Mouse (Mus musculus) ES-E14 (cell line): ENCODE measurements around the gene H13. TPM values are rescaled to one million over a fixed set of nuclear protein-coding genes. Genes with fewer than 3 reads are reported as not detected.

Experiments
- DNase-seq: peaks from one replicate; pipeline ENCODE4 v3.0.0-alpha.2; 2013; ENCODE audit warnings: low read depth, low spot score
- H3K27ac ChIP-seq: 2 replicates; pipeline ENCODE4 v1.5.1; 2012; ENCODE audit warnings: low read depth, mild to moderate bottlenecking, low read length, moderate library complexity, mixed read lengths; ENCODE audit not compliant: poor library complexity, insufficient read depth, severe bottlenecking
- H3K36me3 ChIP-seq: 2 replicates; pipeline ENCODE4 v1.6.1; 2012; ENCODE audit warnings: mild to moderate bottlenecking, low read length, moderate library complexity, mixed read lengths; ENCODE audit not compliant: control insufficient read depth, poor library complexity, insufficient read depth, severe bottlenecking
- H3K4me1 ChIP-seq, 2 experiments: fragments of 150-350 bp in 1 of 2; sonication (generic) in 1 of 2; 2 replicates each; pipeline ENCODE4 v1.6.1; 2012; ENCODE audit warnings: low read length in 2 of 2, mild to moderate bottlenecking in 1 of 2, mixed read lengths in 1 of 2; ENCODE audit not compliant: control insufficient read depth in 2 of 2, insufficient read depth in 2 of 2, poor library complexity in 1 of 2
- H3K4me3 ChIP-seq, 2 experiments: fragments of 150-350 bp in 1 of 2; sonication (generic) in 1 of 2; 2 replicates each; pipeline ENCODE4 v1.5.1; 2012; ENCODE audit warnings: low read length in 2 of 2, low read depth in 1 of 2, mild to moderate bottlenecking in 1 of 2, mixed read lengths in 1 of 2; ENCODE audit not compliant: insufficient read depth in 1 of 2, poor library complexity in 1 of 2, severe bottlenecking in 1 of 2
- H3K9ac ChIP-seq: 2 replicates; pipeline ENCODE4 v1.6.1; 2012; ENCODE audit warnings: low read depth, mild to moderate bottlenecking, low read length, mixed read lengths; ENCODE audit not compliant: poor library complexity, insufficient read depth, severe bottlenecking
- H3K9me3 ChIP-seq: fragments of 150-350 bp; sonication (generic); 2 replicates; pipeline ENCODE4 v1.6.1; 2012; ENCODE audit warnings: low read depth, mild to moderate bottlenecking, low read length; ENCODE audit not compliant: control insufficient read depth, insufficient read depth
- CHD2 ChIP-seq: IDR thresholded peaks from 2 replicates; pipeline ENCODE4 v1.6.1; 2014; ENCODE audit warnings: mild to moderate bottlenecking, low read depth, low read length, inconsistent platforms
- HCFC1 ChIP-seq: IDR thresholded peaks from 2 replicates; pipeline ENCODE4 v1.6.1; 2012; ENCODE audit warnings: low read length, inconsistent platforms, borderline replicate concordance; ENCODE audit not compliant: insufficient read depth
- MAFK ChIP-seq: IDR thresholded peaks from 2 replicates; pipeline ENCODE4 v1.6.1; 2014; ENCODE audit warnings: mild to moderate bottlenecking, low read depth, low read length, inconsistent platforms; ENCODE audit not compliant: insufficient read depth
- ZC3H11A ChIP-seq: IDR thresholded peaks from 2 replicates; pipeline ENCODE4 v1.6.1; 2012; ENCODE audit warnings: low read depth, mild to moderate bottlenecking, inconsistent platforms, low read length, borderline replicate concordance
- ZNF384 ChIP-seq: IDR thresholded peaks from 2 replicates; pipeline ENCODE4 v1.6.1; 2012; ENCODE audit warnings: low read depth, low read length, inconsistent platforms
- in situ Hi-C, 2 experiments: fragments of 600-800 bp; cut with MboI; formaldehyde crosslinking; loops; one replicate each; pipeline ENCODE4 v1.15.1; 2025; ENCODE audit warnings: low sequenced_read_pairs in 2 of 2, inconsistent platforms in 1 of 2; ENCODE audit not compliant: unreplicated experiment in 2 of 2
- total RNA-seq: library from RNA; depleted of rRNA; stranded (reverse); fragments of 300-350 nt; gene quantifications from 2 replicates; pipeline ENCODE4 v1.2.3, GENCODE M21; 2012; rRNA removed

Gene H13
- total RNA-seq: 55.0 and 91.6 TPM in 2 replicates

DNA sequence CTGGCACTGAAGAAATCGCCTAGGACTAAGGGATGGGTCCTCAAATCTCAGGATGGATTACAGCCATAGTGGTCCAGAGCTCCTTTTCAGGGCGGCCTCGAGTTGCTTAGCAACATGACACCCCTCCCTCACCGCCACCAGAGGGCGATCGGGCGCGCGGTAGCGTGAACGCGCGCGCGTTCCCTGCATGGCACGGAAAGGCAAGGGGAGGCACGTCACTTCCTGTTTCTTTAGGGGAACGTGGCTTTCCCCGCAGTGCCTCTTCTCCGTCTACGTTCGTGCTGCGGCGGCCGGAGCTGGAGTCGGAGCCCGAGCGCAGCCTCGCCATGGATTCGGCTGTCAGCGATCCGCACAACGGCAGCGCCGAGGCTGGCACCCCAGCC is at the start of gene H13:
H13 (plus strand) TSS at position 206 of the 383 bp plus-strand sequence.
- peak within 1 kb of the TSS; percentile 86 to 95 for H3K4me3 ChIP-seq
- DNase-seq: peak; percentile 91
- no peaks in the 10 kb centered on the region for H3K9me3 ChIP-seq
- in situ Hi-C loops: no loop called here
- H3K36me3 ChIP-seq: peaks cover 21% of the 10 kb centered on the region; the same call in 1 of the 2 replicates
- H3K27ac ChIP-seq: peak within 1 kb of the TSS; percentile 72
- H3K4me1 ChIP-seq: peaks cover 2 to 26% of the 10 kb centered on the region in 2 experiments; a peak in 2 of 4 replicates
- TF ChIP-seq MAFK (no peak), HCFC1 (peak; percentile 73; the same call in 1 of the 2 replicates), ZC3H11A (no peak)
- peak within 1 kb of the TSS; percentile 96 for H3K9ac ChIP-seq

DNA sequence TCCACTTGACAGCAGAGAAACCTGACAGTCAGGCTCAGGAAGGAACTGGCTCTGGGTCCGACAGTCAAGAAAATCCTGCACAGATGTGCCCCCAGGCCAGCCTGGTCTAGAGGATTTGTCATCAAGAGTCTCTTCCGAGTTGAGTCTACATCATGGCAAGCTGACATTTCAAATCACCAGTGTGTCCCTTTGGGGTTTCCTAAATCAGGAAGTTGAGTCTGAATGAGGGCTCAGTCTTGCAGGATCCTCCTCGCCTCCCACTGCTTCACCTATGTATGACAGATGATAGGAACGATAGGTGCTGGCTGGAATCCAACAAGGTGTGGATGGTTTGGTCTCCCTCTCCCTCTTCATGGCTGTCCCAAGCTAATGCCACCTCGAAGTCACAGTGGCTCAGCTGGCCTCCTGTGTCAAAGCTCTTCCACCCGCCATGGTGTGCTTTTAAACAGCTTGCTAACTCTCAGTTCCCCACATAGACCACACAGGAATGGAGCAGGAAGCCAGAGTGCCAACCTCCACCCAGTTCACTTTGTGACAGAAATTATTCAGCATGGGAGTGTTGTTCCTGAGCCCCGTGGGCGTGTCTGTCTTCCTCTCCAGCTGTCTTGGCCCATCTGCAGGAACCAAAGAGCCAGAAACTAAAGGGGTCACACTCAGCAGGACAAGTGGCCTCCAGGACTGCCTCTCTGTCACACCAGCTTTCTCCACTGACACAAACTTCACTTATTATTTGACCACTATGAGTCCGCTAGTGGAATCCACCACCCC is 48.7 kb upstream of the H13 start:
- Histone ChIP-seq H3K9ac (no peak overlapping the region), H3K27ac (no peak overlapping the region), H3K4me1 (no peaks in the 10 kb centered on the region), H3K4me3 (no peak overlapping the region), H3K36me3 (no peaks in the 10 kb centered on the region), H3K9me3 (no peaks in the 10 kb centered on the region)
- DNase-seq: no peak
- TF ChIP-seq ZNF384 (no peak), HCFC1 (no peak), ZC3H11A (no peak), CHD2 (no peak), MAFK (no peak)
- in situ Hi-C loops: no loop called here

DNA sequence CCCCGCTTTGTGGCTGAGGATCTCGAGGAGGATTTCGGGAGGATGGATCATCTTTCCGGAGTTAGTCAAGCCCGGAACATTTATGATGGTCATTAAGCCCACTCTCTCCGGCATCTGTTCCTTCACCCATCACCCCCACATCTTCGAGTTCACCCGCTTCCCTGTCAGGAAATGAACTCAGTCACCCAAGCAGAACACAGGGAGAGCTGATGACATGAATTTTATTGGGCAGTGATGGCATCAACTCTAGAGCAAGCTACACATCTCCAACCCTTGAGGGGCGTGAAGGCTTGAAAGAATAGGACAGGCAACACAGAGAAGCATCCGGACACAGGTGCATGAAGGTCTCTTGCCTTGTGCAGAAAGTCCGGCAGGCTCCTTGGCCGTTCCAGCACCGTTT is 47.1 kb upstream of the H13 start:
- Histone ChIP-seq H3K36me3 (no peaks in the 10 kb centered on the region), H3K27ac (no peak overlapping the region), H3K9me3 (no peaks in the 10 kb centered on the region), H3K4me1 (0 out of 4 replicates have a peak, but pooled peaks cover 0 to 3% of the 10 kb centered on the region in 2 experiments), H3K4me3 (no peak overlapping the region), H3K9ac (no peak overlapping the region)
- no peak for DNase-seq
- in situ Hi-C loops: no loop called here
- TF ChIP-seq HCFC1: no peak
- no peak for TF ChIP-seq ZNF384
- no peak for TF ChIP-seq MAFK
- no peak for TF ChIP-seq CHD2
- TF ChIP-seq ZC3H11A: no peak

DNA sequence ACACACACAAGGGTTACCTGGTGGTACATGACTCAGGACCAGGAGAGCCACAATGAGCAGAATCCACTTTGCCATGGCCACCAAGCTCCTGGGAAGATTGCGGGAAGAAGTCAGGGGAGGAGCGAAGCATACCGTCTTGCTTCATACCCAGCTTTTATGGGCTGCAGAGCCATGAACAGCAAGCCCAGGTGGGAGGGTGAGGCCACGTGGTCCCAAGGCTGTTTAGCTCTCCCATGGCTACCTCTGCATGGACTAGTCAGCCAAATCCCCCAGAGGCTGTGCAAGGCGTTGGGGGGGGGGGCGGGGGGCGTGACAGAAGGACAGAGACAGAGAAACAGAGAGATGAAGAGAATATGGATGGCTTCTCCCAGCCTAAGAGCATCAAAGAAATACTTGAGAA is 46.3 kb upstream of the H13 start, which contains the start of gene Defb25:
Defb25 (minus strand) TSS at position 101 of the 400 bp plus-strand sequence.
- TF ChIP-seq CHD2 (no peak), ZC3H11A (no peak), HCFC1 (no peak), MAFK (no peak), ZNF384 (no peak)
- H3K36me3 ChIP-seq: no peaks in the 10 kb centered on the region
- DNase-seq: no peak
- in situ Hi-C loops: no loop called here
- no peak within 1 kb of the TSS for H3K27ac ChIP-seq
- no peak within 1 kb of the TSS for H3K9ac ChIP-seq
- 0 out of 4 replicates have a peak, but pooled peaks cover 0 to 3% of the 10 kb centered on the region in 2 experiments for H3K4me1 ChIP-seq
- H3K4me3 ChIP-seq: no peak within 1 kb of the TSS
- H3K9me3 ChIP-seq: no peaks in the 10 kb centered on the region

DNA sequence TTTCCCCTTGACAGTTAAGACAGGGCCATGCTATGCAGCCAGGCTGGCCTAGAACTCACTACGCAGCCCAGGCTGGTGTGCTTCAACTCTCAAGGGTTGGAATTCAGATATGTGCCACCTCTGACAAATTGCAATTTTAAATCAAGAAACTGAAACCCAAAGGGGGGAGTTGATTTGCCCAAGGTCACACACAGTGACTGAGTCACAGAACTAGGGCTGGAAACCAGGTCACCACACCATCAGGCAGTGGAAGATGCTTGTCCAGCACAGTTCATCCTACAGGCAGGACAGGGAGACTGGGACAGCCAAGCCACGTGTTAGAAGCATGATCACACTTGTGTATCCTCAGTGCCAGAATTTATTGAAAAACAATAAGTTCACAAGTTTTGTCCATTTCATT is 44.7 kb upstream of the H13 start:
- Histone ChIP-seq H3K4me1 (0 out of 4 replicates have a peak, but pooled peaks cover 0 to 3% of the 10 kb centered on the region in 2 experiments), H3K36me3 (no peaks in the 10 kb centered on the region), H3K9me3 (no peaks in the 10 kb centered on the region), H3K9ac (no peak overlapping the region), H3K27ac (no peak overlapping the region), H3K4me3 (no peak overlapping the region)
- in situ Hi-C loops: no loop called here
- TF ChIP-seq ZC3H11A (no peak), ZNF384 (no peak), HCFC1 (no peak), CHD2 (no peak), MAFK (no peak)
- no peak for DNase-seq
